Mouse (Mus musculus): ENCODE measurements around the gene Cradd.

DNA sequence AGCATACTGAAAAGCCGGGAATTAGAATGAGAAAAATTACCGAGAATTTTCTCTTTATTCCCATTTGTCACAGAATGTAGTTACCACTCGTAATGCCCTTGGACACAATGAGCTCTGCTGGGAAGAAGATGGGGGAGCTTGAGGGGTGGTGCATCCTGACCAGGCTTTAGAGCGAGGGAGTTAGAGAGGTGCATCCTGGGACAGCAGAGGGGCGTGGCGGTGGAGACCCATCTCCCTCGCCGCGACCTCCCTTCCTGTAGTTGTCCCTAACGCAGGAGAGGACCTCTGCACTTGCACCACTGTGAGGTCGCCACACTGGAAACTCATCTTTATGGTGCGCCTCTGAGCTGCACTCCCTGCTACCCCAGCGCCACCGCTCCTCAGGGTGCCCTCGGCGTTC, 72.3 kb downstream of the Cradd start:
- no peak for TF ChIP-seq CTCF (IDR thresholded peaks at IDR 0.05; ENCODE audit: low read depth)
- no peak for TF ChIP-seq EP300 (optimal IDR thresholded peaks at IDR 0.05)
